Mouse (Mus musculus) lung, adult 18-20 months (tissue): Measurements from ENCODE around the gene Alox12b.

Experiments
- DNase-seq, 2 experiments: peaks; one replicate each; pipeline ENCODE4 v3.0.0; 2022; ENCODE audit warnings: mixed read lengths in 2 of 2

Gene Alox12b

GRCm38 (mm10) chr11:69179512-69179911, 22.7 kb downstream of the Alox12b start:
- no peak for DNase-seq

- DNase-seq: no peak
Measured at GRCm38 (mm10) chr11:69180120-69180519, 23.3 kb downstream of the Alox12b start.

- DNase-seq: no peak
Measured at GRCm38 (mm10) chr11:69185031-69185430, 28.2 kb downstream of the Alox12b start.

GRCm38 (mm10) chr11:69185936-69186335, 29.1 kb downstream of the Alox12b start:
- DNase-seq: no peak

- no peak for DNase-seq
Measured at GRCm38 (mm10) chr11:69192840-69193239, 36.1 kb downstream of the Alox12b start.

GRCm38 (mm10) chr11:69196766-69197165, 40.0 kb downstream of the Alox12b start:
- DNase-seq: no peak

GRCm38 (mm10) chr11:69197194-69197593, 40.4 kb downstream of the Alox12b start:
- no peak for DNase-seq

- no peak for DNase-seq
Measured at GRCm38 (mm10) chr11:69197743-69198142, 41.0 kb downstream of the Alox12b start, which contains the start of gene Alox8. TSS of gene Alox8 (minus strand) at chr11:69197843.

GRCm38 (mm10) chr11:69199251-69199650, 42.5 kb downstream of the Alox12b start:
- DNase-seq: no peak

GRCm38 (mm10) chr11:69200231-69200630, 43.4 kb downstream of the Alox12b start:
- DNase-seq: no peak

- no peak for DNase-seq
Measured at GRCm38 (mm10) chr11:69202469-69203230, 45.9 kb downstream of the Alox12b start.

- DNase-seq: no peak
Measured at GRCm38 (mm10) chr11:69211431-69211830, 54.6 kb downstream of the Alox12b start.

GRCm38 (mm10) chr11:69217411-69217810, 60.6 kb downstream of the Alox12b start:
- no peak for DNase-seq

GRCm38 (mm10) chr11:69218661-69219060, 61.9 kb downstream of the Alox12b start:
- no peak for DNase-seq
